Mouse (Mus musculus) stomach, postnatal 0 days (tissue): Measurements from ENCODE around the gene Gnai1.

Experiments used
- CTCF ChIP-seq: IDR thresholded peaks from 2 replicates; pipeline ENCODE4 v1.5.1; 2016; ENCODE audit warnings: antibody characterized with exemption, low read depth, mild to moderate bottlenecking, moderate library complexity
- EP300 ChIP-seq: optimal IDR thresholded peaks from 2 replicates; pipeline ENCODE3; 2016; ENCODE audit warnings: antibody characterized with exemption

DNA sequence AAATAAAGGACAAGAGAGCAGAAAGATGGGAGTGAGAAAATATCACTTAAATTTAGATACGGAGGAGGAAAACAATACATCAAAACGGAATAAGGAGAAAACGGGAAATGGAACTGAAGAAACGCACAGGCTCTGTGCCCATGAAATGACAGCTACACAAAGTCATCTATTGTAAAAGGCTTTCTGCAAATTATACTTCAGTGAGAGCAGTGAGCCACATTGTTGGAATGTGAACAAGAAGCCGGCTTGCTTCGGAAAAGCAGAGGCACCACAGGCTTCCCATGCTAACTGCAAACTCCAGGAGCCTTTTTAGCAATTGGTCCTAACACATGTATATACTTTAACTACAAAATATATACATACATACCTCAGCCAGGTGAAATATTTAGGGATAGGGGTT is 34.0 kb downstream of the Gnai1 start:
- no peak for TF ChIP-seq CTCF
- no peak for TF ChIP-seq EP300
